Mouse (Mus musculus) stomach, postnatal 0 days (tissue): ENCODE measurements around the gene Esyt1. TPM values are rescaled to one million over a fixed set of nuclear protein-coding genes. Genes with fewer than 3 reads are reported as not detected.

Experiments used
- ATAC-seq: fragments of 200-750 bp; cut with Nextera tagmentation; 2 replicates; pipeline ENCODE4 v1.8.0; 2017; ENCODE audit not compliant: low FRiP score, low TSS enrichment
- DNase-seq: peaks from one replicate; pipeline ENCODE4 v3.0.0-alpha.2; 2016; ENCODE audit warnings: low spot score
- H3K27ac ChIP-seq: fragments of 300-500 bp; sonication (generic); replicated peaks from 2 replicates; pipeline ENCODE4 v1.5.1; 2014; ENCODE audit warnings: mild to moderate bottlenecking, control low read depth
- H3K27me3 ChIP-seq: fragments of 300-500 bp; sonication (generic); 2 replicates; pipeline ENCODE4 v1.6.1; 2014; ENCODE audit warnings: low read length; ENCODE audit not compliant: control insufficient read depth, insufficient read depth
- H3K36me3 ChIP-seq: fragments of 300-500 bp; sonication (generic); 2 replicates; pipeline ENCODE4 v1.6.1; 2014; ENCODE audit warnings: low read length, mixed read lengths; ENCODE audit not compliant: control insufficient read depth, insufficient read depth
- H3K4me1 ChIP-seq: fragments of 300-500 bp; sonication (generic); replicated peaks from 2 replicates; pipeline ENCODE4 v1.6.1; 2014; ENCODE audit warnings: antibody characterized with exemption; ENCODE audit not compliant: control insufficient read depth, insufficient read depth
- H3K4me2 ChIP-seq: fragments of 300-500 bp; sonication (generic); replicated peaks from 2 replicates; pipeline ENCODE4 v1.6.1; 2014; ENCODE audit warnings: low read depth, mild to moderate bottlenecking, control low read depth, moderate library complexity
- H3K4me3 ChIP-seq: fragments of 300-500 bp; sonication (generic); 2 replicates; pipeline ENCODE4 v1.5.1; 2014; ENCODE audit warnings: low read depth, low read length, control low read depth
- H3K9ac ChIP-seq: fragments of 300-500 bp; sonication (generic); 2 replicates; pipeline ENCODE4 v1.6.1; 2014; ENCODE audit warnings: mild to moderate bottlenecking, low read length, control low read depth, mixed read lengths
- H3K9me3 ChIP-seq: fragments of 300-500 bp; sonication (generic); 2 replicates; pipeline ENCODE4 v1.6.1; 2016; ENCODE audit warnings: low read length; ENCODE audit not compliant: control insufficient read depth
- CTCF ChIP-seq: IDR thresholded peaks from 2 replicates; pipeline ENCODE4 v1.5.1; 2016; ENCODE audit warnings: antibody characterized with exemption, low read depth, mild to moderate bottlenecking, moderate library complexity
- EP300 ChIP-seq: optimal IDR thresholded peaks from 2 replicates; pipeline ENCODE3; 2016; ENCODE audit warnings: antibody characterized with exemption
- WGBS: fragments of 180-500 bp; shearing (Covaris S2); extraction: QIAGEN DNeasy Blood & Tissue Kit; methylation state at CpG from one replicate; pipeline ENCODE4 v1.1.7; 2014; 5-methylcytosine and 5-hydroxymethylcytosine counted together
- polyA plus RNA-seq: library from polyadenylated mRNA; unstranded; fragments of >200 nt; fragmentation: Nextera tagmentation; extraction: Ambion mirVana; gene quantifications from 2 replicates; pipeline ENCODE4 v1.2.1, GENCODE M21; 2015

Gene Esyt1
- polyA plus RNA-seq, 1 experiment from 2014 or later, result 15.0 TPM

DNA sequence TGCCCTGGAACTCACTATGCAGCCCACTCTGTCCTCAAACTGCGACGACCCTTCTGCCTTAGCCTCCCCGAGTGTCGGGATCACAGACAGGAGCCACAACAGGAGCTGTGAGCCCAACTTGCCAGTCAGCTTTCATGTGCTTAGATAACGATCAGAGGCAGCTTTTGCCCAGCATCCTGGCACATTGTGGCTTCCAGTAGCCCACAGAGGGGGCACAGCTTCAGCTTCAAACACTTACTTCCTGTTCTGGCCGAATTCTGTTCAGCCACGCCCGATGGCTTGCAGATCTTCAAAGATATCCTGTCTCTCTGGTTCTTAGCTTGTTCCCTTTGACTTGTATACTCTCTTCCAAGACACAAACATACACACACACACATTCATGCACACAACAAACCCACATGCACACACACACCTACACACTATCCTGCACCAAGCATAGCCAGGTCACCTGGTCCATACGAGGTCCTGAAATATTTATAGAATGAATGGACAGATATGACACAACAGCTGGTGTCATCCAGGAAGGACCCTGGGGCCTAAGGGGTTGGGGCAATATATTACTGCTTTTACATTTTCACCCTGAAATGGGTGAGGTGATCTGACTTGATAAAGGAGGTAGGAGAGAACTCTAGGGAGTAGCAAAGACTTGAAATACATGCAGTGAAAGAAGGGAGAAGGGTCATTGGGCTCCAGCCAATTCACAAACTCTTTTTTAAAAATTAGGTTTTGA is 20.9 kb downstream of the Esyt1 start:
- DNase-seq (no peak), ATAC-seq (no peak; the same call in 1 of the 2 replicates)
- no peak overlapping the region; the same call in 1 of the 2 replicates for H3K9ac ChIP-seq
- WGBS, result 66% methylated on average over 9 of the region's 9 CpGs
- H3K4me1 ChIP-seq, result 0 out of 2 replicates have a peak, but pooled peaks cover 2% of the 10 kb centered on the region
- H3K36me3 ChIP-seq, result no peaks in the 10 kb centered on the region
- no peaks in the 10 kb centered on the region for H3K27me3 ChIP-seq
- no peak overlapping the region for H3K4me3 ChIP-seq
- no peaks in the 10 kb centered on the region for H3K9me3 ChIP-seq
- TF ChIP-seq CTCF (no peak), EP300 (no peak)
- no peak overlapping the region for H3K4me2 ChIP-seq
- no peak overlapping the region; the same call in 1 of the 2 replicates for H3K27ac ChIP-seq

GRCm38 (mm10) chr10:128504012-128504411 is 21.7 kb downstream of the Esyt1 start:
- no peak for TF ChIP-seq EP300
- TF ChIP-seq CTCF, result no peak
- no peak overlapping the region for H3K27ac ChIP-seq
- DNase-seq (no peak), ATAC-seq (no peak)
- no peaks in the 10 kb centered on the region for H3K27me3 ChIP-seq
- H3K9ac ChIP-seq, result no peak overlapping the region
- 0 out of 2 replicates have a peak, but pooled peaks cover 2% of the 10 kb centered on the region for H3K4me1 ChIP-seq
- WGBS, result 66% methylated on average over 3 of the region's 3 CpGs
- no peaks in the 10 kb centered on the region for H3K36me3 ChIP-seq
- no peaks in the 10 kb centered on the region for H3K9me3 ChIP-seq
- H3K4me3 ChIP-seq, result no peak overlapping the region
- no peak overlapping the region for H3K4me2 ChIP-seq

GRCm38 (mm10) chr10:128503532-128503931 is 22.1 kb downstream of the Esyt1 start:
- WGBS, result 83% methylated on average over 8 of the region's 8 CpGs
- DNase-seq, result no peak
- TF ChIP-seq EP300, result no peak
- Histone ChIP-seq H3K4me1 (0 out of 2 replicates have a peak, but pooled peaks cover 2% of the 10 kb centered on the region), H3K4me2 (no peak overlapping the region), H3K4me3 (no peak overlapping the region), H3K27me3 (no peaks in the 10 kb centered on the region), H3K27ac (no peak overlapping the region), H3K36me3 (no peaks in the 10 kb centered on the region), H3K9ac (no peak overlapping the region), H3K9me3 (no peaks in the 10 kb centered on the region)
- ATAC-seq, result no peak

DNA sequence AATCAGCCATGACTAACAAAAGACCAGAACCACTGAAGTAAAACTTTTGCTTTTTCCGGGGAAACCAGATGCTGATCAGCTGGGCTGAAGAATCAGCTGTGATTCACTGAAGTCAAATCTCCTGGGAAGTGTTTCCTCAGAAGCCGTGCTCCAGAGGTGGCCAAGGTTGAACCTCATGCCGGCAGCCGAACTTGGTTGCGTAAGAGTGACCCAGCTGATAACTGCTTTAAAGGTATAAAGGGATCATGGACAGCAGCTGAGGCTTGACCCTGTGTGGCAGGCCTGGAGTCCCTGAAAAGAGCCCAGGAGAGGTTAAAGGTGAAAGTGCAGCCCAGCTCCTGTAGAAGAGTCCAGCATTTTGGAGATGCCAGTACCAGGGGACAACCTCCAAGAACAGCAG is 23.3 kb downstream of the Esyt1 start:
- DNase-seq (no peak), ATAC-seq (no peak)
- Histone ChIP-seq H3K4me1 (0 out of 2 replicates have a peak, but pooled peaks cover 4% of the 10 kb centered on the region), H3K4me3 (no peak overlapping the region), H3K27me3 (no peaks in the 10 kb centered on the region), H3K4me2 (no peak overlapping the region), H3K27ac (0 out of 2 replicates have a peak overlapping the region, but pooled peaks have one; percentile 61), H3K9me3 (no peaks in the 10 kb centered on the region), H3K9ac (no peak overlapping the region), H3K36me3 (no peaks in the 10 kb centered on the region)
- 66% methylated on average over 5 of the region's 5 CpGs for WGBS
- TF ChIP-seq CTCF (no peak), EP300 (no peak)

DNA sequence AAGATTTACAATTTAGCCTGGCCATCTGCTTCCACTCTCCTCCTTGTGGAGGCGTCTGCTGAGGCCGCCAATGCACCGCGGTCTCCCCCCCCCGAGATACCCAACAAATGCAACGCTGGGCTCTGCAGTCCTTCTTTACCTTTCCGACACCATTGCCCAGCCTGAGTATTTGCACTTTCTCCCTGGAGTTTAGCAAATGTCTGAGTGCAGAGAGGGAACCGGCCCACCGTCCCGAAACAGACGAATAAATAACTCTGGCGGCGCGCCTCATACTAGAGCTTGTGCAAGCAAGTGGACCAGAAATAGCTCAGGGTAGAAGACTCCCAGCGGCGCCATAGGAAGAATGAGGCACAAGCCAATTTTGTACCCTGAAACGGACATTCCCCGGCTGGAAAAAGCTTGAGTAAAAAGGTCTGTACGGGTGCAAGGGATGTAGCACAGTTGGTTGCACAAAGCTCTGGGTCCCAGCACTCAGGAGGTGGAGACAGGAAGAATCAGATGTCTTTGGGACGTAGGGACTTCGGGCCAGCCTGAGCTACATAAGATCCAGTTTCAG is 26.5 kb downstream of the Esyt1 start:
- TF ChIP-seq CTCF (peak; percentile 2; the same call in 1 of the 2 replicates), EP300 (no peak)
- DNase-seq, result peak; percentile 69
- WGBS, result under 1% methylated on average over 21 of the region's 21 CpGs

DNA sequence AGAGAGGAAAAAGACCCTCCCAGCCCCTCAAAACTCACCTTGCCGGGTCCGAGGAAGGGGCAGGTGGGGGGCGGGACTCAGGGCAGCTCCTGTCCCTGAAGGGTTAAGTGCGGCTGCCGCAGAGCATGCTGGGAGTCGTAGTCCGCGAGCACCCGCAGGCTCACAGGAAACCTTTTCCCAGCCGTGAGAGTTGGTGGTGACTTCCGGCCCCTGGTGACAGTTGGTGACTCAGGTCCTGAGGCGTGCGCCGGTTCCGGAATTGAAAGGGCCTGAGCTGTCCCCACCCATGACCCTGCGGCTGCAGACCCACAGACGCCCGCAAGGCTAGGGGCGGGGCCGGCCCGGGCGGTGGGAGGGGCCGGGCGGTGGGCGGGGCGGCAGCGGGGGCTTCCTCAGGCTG is 27.1 kb downstream of the Esyt1 start, which contains the start of gene Myl6b:
Gene Myl6b, minus strand, starts transcription at position 96 of the 400 bp plus-strand sequence.
- peak; percentile 91 for ATAC-seq
- Histone ChIP-seq H3K27me3 (no peaks in the 10 kb centered on the region), H3K4me1 (0 out of 2 replicates have a peak, but pooled peaks cover 2% of the 10 kb centered on the region), H3K4me3 (peak within 1 kb of the TSS; percentile 47), H3K9ac (peak within 1 kb of the TSS; percentile 61), H3K4me2 (peak within 1 kb of the TSS; percentile 59), H3K36me3 (no peaks in the 10 kb centered on the region), H3K9me3 (no peaks in the 10 kb centered on the region), H3K27ac (peak within 1 kb of the TSS; percentile 93)
- under 1% methylated on average over 27 of the region's 27 CpGs for WGBS
- DNase-seq, result peak; percentile 97
- TF ChIP-seq EP300, result no peak
- TF ChIP-seq CTCF, result no peak

More for the DNA sequence above, 26.5 kb downstream of the Esyt1 start:
- Histone ChIP-seq H3K9me3 (no peaks in the 10 kb centered on the region), H3K4me2 (peak overlapping the region; percentile 59), H3K9ac (peak overlapping the region; percentile 61), H3K27me3 (no peaks in the 10 kb centered on the region), H3K4me3 (peak overlapping the region; percentile 47), H3K36me3 (no peaks in the 10 kb centered on the region), H3K4me1 (0 out of 2 replicates have a peak, but pooled peaks cover 2% of the 10 kb centered on the region), H3K27ac (peak overlapping the region; percentile 93)
- ATAC-seq, result peak; percentile 21; the same call in 1 of the 2 replicates
